Mouse (Mus musculus) kidney, adult 9 months (tissue): ENCODE data around the gene Hhatl.
A peak's percentile ranks its signal among the peaks of the same experiment; 100 is the strongest.

Source experiments
- DNase-seq: peaks from one replicate; pipeline ENCODE4 v3.0.0; 2022

Gene Hhatl

GRCm38 (mm10) chr9:121757835-121758814 lies 34.2 kb downstream of the Hhatl start:
- DNase-seq = peak; percentile 28

GRCm38 (mm10) chr9:121757432-121757831 lies 34.9 kb downstream of the Hhatl start:
- peak; percentile 23 for DNase-seq

GRCm38 (mm10) chr9:121756785-121757184 lies 35.5 kb downstream of the Hhatl start:
- no peak for DNase-seq

GRCm38 (mm10) chr9:121754624-121755023 lies 37.7 kb downstream of the Hhatl start:
- no peak for DNase-seq

GRCm38 (mm10) chr9:121752774-121753173 lies 39.5 kb downstream of the Hhatl start:
- no peak for DNase-seq

GRCm38 (mm10) chr9:121744051-121744450 lies 48.3 kb downstream of the Hhatl start:
- DNase-seq = no peak

- DNase-seq = no peak
Measured at GRCm38 (mm10) chr9:121741168-121741567, 51.1 kb downstream of the Hhatl start.

GRCm38 (mm10) chr9:121740490-121740889 lies 51.8 kb downstream of the Hhatl start:
- no peak for DNase-seq
